Mouse (Mus musculus): Measurements from ENCODE around the gene Carmil3.

Carmil3 gene

DNA sequence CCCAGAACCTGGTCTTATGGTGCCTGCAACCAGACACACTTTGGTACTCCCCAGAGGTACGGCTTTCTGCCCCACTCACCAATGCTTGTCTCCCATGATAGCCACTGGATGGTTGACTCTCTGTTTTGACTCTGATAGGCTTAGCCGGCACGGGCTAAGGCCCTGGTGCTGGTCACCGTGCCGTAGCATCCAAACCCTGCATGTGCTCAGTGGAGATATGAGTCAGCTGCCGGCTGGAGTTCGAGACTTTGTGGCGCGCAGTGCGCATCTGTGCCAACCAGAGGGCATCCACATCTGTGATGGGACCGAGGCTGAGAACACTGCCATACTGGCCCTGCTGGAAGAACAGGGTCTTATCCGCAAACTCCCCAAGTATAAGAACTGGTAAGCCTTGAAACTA is 51.8 kb downstream of the Carmil3 start:
- no peak for DNase-seq (ENCODE audit: low spot score in 2 of 2)

DNA sequence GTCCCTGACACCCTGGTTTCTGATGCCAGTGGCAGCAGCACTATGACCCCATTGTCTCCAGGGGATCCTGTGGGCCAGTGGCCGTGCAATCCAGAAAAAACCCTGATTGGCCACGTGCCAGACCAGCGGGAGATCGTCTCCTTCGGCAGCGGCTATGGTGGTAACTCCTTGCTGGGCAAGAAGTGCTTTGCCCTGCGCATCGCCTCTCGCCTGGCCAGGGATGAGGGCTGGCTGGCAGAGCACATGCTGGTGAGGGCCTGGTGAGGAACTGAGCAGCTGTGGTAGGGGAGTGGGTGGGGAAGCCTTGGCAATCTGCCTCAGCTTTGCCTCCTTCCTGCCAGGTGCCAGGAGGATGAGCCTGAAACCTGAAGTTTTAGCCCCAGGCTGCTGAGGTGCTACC is 53.9 kb downstream of the Carmil3 start:
- no peak for DNase-seq (ENCODE audit: low spot score in 2 of 2)

DNA sequence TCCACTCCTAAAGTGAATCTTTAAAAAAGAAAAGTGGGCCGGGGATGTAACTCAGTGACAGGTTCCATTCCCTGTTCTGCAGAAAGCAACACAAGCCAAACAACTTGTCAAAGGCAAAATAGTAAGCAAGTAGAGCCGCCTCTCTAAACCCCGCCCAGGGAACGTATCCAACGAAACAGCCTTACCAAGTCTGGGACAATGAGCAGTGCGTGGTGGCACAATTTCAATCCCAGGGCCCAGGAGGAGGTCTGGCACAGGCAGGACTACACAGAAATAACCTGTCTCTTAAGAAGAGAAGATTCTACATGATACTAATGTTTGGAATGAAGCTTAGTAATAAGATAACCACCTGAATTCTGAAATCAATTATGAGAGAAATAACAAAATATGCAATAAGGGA is 59.7 kb downstream of the Carmil3 start:
- no peak for DNase-seq (ENCODE audit: low spot score in 2 of 2)

DNA sequence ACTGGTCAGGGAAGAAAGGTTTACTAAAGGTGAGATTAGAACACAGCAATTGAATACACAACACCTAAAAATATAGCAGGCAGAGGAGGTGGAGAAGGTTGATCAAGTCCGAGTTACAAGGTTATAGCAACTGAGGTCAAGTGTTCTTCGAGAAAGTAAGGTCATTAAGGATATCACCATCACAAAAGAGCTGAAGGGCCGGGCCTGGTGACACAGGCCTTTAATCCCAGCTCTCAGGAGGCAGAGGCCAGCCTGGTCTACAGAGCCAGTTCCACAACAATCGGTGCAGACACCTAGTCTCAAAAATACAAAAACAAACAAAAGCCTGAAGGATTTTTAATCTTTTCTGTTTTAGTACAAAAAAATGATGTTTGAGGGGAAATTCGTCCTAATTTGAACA is 60.9 kb downstream of the Carmil3 start:
- DNase-seq (ENCODE audit: low spot score in 2 of 2), result no peak

DNA sequence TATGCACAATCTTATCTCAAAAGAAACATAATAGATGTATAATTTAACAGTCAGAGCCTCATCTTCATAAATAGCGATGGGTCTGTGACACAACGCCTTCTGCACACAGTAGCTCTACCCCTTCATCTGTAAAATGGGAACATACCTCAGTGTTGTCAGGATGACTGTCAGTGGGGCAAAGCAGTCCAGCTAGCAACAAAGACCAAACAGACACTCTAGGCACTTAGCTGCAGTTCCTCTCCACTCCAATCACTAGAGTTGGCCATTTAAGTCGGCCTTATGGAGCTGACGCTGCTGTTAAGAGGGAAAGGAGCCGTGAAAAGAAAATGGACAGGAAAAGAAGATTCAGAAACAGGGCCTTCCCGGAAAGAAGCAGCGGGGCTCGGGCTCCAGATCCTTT is 61.3 kb downstream of the Carmil3 start:
- DNase-seq (ENCODE audit: low spot score in 2 of 2), result no peak

DNA sequence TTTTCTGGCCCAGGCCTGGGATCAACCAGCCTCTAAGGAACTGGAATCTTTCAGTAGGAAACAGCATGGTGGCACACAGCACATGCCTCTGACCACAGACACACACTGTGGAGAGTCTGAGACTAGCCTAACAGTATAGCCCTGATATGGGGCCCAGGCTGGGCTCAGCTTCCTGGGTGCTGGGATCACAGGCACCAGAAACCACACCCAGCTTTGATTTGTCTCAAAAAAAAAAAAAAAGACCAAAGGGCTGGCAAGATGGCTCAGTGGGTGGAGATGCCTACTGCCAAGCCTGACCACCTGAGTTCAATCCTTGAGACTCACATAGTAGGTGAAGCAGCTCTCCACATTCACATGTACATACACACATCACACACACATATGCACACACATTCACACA is 64.2 kb downstream of the Carmil3 start:
- DNase-seq (ENCODE audit: low spot score in 2 of 2), result peak in 1 of 2 experiments; percentile 37

DNA sequence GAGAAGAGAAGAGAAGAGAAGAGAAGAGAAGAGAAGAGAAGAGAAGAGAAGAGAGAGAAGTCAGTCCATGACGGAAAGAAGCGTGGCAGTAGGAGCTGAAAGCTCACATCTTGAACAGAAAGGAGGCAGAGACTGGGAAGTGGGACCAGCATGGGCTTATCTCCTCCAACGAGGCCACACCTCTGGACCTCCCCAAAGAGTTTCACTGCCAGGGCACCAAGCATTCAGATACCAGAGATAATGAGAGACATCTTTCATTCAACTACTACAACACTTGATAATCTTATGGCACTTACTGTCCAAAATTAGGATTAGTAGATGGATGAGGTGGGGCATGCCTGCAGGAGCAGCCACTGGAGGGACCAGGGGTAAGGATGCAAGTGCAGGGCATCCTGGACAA is 65.3 kb downstream of the Carmil3 start:
- no peak for DNase-seq (ENCODE audit: low spot score in 2 of 2)

DNA sequence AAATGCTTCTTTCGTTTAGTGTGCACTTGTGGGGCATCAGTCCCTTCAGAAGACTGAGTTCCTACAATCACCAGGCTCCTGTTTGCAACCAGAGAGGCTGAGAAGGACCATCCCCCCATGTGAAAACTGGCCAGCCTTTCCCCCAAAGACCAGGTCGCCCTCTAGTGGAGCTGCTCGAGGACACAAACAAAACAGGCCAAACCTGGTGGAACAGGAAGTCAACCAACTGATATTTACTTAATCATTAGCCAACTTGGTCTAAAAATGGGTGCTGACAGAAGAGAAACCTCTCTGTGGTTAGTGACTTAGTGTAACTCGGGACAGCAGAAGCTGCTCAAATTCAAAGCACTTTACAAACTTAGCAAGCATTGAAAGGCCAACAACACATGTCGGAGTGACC is 66.6 kb downstream of the Carmil3 start:
- peak; percentile 76 to 81 for DNase-seq (ENCODE audit: low spot score in 2 of 2)

DNA sequence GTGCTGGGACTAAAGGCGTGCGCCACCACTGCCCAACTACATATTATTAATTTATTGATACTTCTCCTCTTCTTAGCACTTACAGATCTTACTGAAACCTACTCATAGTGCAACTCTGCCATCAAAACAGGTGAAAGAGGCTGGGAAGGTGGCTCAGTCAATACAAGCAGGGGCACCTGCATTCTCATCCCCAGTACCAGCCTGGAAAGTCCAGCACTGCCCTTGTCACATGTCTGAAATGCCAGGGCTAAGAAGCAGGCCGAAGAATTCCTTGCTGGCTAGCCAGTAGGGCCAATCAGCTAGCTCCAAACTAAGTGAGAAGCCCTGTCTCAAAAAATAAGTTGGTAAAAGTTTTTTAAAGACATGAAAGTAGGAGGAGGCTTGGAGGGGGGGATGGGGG is 67.1 kb downstream of the Carmil3 start:
- no peak for DNase-seq (ENCODE audit: low spot score in 2 of 2)

All from urinary bladder, adult 18-20 months (tissue).